In genomic region chr9:21152715-21153114, GRCm38 (mm10) we compare ENCODE assay signal across 8 mouse cellular contexts. TPM values are rescaled to one million over a fixed set of nuclear protein-coding genes. Genes with fewer than 3 reads are reported as not detected.
DNase-seq lines count a peak whose midpoint lies in the region; ATAC-seq and TF ChIP-seq lines count a peak whose summit lies in the region.

No protein-coding gene starts in this region.

- no peaks in the 10 kb centered on the region for H3K9me3 ChIP-seq in neural tube, embryonic 14.5 days (ENCODE audit: control insufficient read depth, low read length)

- peak; percentile 35 for DNase-seq in gastrocnemius, adult 2 months
- no peak for DNase-seq in gastrocnemius, adult 18-20 months (ENCODE audit: low spot score)
- peak; percentile 84 for DNase-seq in embryo, embryonic 10.5 days (ENCODE audit: low spot score)
- peak; percentile 64 to 74 for DNase-seq in heart, postnatal 10 days
- DNase-seq in layer of hippocampus, adult 18-20 months (ENCODE audit: low spot score in 2 of 2), result peak; percentile 66 to 80
- DNase-seq in lung, adult 2 months, result no peak

- ATAC-seq in neural tube, embryonic 14.5 days (ENCODE audit: low read depth), result no peak
- no peak for ATAC-seq in inflammation-experienced regulatory T-cells, adult 6 months

- WGBS in lung, adult 2 months, result 1% methylated on average over 11 of the region's 11 CpGs
- WGBS in neural tube, embryonic 14.5 days, result 5% methylated on average over 11 of the region's 11 CpGs

- peak overlapping the region; percentile 38; the same call in 1 of the 2 replicates for H3K4me2 ChIP-seq in neural tube, embryonic 14.5 days (ENCODE audit: low read depth, low read length)

- no peak for TF ChIP-seq POLR2A in lung, adult 2 months (IDR thresholded peaks at IDR 0.05; ENCODE audit: borderline replicate concordance, extremely low read depth, low read depth, low read length)

- no peak overlapping the region for H3K9ac ChIP-seq in neural tube, embryonic 14.5 days (replicated peaks; ENCODE audit: low read depth, low read length)

- no peaks in the 10 kb centered on the region for H3K27me3 ChIP-seq in neural tube, embryonic 14.5 days (ENCODE audit: control insufficient read depth, insufficient read depth, low read length)

- peak overlapping the region; percentile 63 for H3K4me3 ChIP-seq in gastrocnemius, adult 2 months
- no peak overlapping the region for H3K4me3 ChIP-seq in lung, adult 2 months (replicated peaks; ENCODE audit: extremely low read depth, low read depth, low read length)
- H3K4me3 ChIP-seq in neural tube, embryonic 14.5 days (ENCODE audit: low read depth, low read length), result no peak overlapping the region

- H3K36me3 ChIP-seq in neural tube, embryonic 14.5 days (ENCODE audit: control insufficient read depth, insufficient read depth, low read length), result no peaks in the 10 kb centered on the region

- peak; percentile 74 for TF ChIP-seq CTCF in gastrocnemius, adult 2 months (IDR thresholded peaks at IDR 0.05)
- TF ChIP-seq CTCF in lung, adult 2 months (IDR thresholded peaks at IDR 0.05; ENCODE audit: insufficient read depth, low read length), result peak; percentile 73

- H3K4me1 ChIP-seq in lung, adult 2 months (ENCODE audit: control insufficient read depth, insufficient read depth, low read length), result peaks cover 21% of the 10 kb centered on the region
- H3K4me1 ChIP-seq in neural tube, embryonic 14.5 days (ENCODE audit: control insufficient read depth, insufficient read depth, low read length), result peaks cover 16% of the 10 kb centered on the region

- intact Hi-C loops in gastrocnemius, adult 2 months (cut with DNase I), result loop anchor here (2.0 kb wide), 1 partner anchor 16 kb away; no protein-coding TSS in a partner anchor
- intact Hi-C loops in heart, postnatal 10 days (cut with DNase I), result loop anchor here (2.0 to 5.0 kb wide), 2 partner anchors 16 to 65 kb away; no protein-coding TSS in a partner anchor

- peak overlapping the region; percentile 62; the same call in 1 of the 2 replicates for H3K27ac ChIP-seq in gastrocnemius, adult 2 months
- H3K27ac ChIP-seq in neural tube, embryonic 14.5 days (ENCODE audit: low read depth, low read length), result no peak overlapping the region

RNA-seq across cellular contexts. Expression of gene Cdc37, which starts 2.9 kb away (rescaled TPM):
- 100 to 1,000 TPM; 116 to 139 TPM for total RNA-seq in gastrocnemius, adult 2 months (2021)
- 100 to 1,000 TPM; 128 to 140 TPM for total RNA-seq in gastrocnemius, adult 18-20 months (2021)
- total RNA-seq in heart, postnatal 10 days (2021), result 100 to 1,000 TPM; 167 to 169 TPM
- total RNA-seq in layer of hippocampus, adult 18-20 months (2021), result 100 to 1,000 TPM; 163 TPM
- 49.3 and 65.5 TPM in 2 replicates for polyA plus RNA-seq in lung, adult 2 months (2012; rRNA removed)
- polyA plus RNA-seq in neural tube, embryonic 14.5 days (2014; fragmentation: Nextera tagmentation; extraction: Ambion mirVana), result 190 and 219 TPM in 2 replicates
- polyA plus RNA-seq in inflammation-experienced regulatory T-cells, adult 6 months (2017; shearing (Covaris generic)), result 10 to 100 TPM; 84.2 to 97.0 (median 95.3) TPM

RNA-seq across cellular contexts. Expression of gene Pde4a, which starts 12.8 kb away (rescaled TPM):
- total RNA-seq in gastrocnemius, adult 2 months (2021), result 10 to 100 TPM; 39.0 to 66.8 TPM
- 10 to 100 TPM; 45.0 to 52.4 TPM for total RNA-seq in gastrocnemius, adult 18-20 months (2021)
- total RNA-seq in heart, postnatal 10 days (2021), result 10 to 100 TPM; 21.3 to 28.2 TPM
- 10 to 100 TPM; 83.4 to 86.6 TPM for total RNA-seq in layer of hippocampus, adult 18-20 months (2021)
- polyA plus RNA-seq in lung, adult 2 months (2012; rRNA removed), result 13.1 and 13.8 TPM in 2 replicates
- 27.5 and 35.3 TPM in 2 replicates for polyA plus RNA-seq in neural tube, embryonic 14.5 days (2014; fragmentation: Nextera tagmentation; extraction: Ambion mirVana)
- 1 to 10 TPM in 1 of 3 experiments, under 1 TPM in 2; 0.54 to 1.3 (median 0.82) TPM for polyA plus RNA-seq in inflammation-experienced regulatory T-cells, adult 6 months (2017; shearing (Covaris generic))

RNA-seq across cellular contexts. Expression of gene Tyk2, which starts 21.7 kb away (rescaled TPM):
- 1 to 10 TPM; 4.4 to 5.9 TPM for total RNA-seq in gastrocnemius, adult 2 months (2021)
- 1 to 10 TPM; 5.0 to 6.1 TPM for total RNA-seq in gastrocnemius, adult 18-20 months (2021)
- total RNA-seq in heart, postnatal 10 days (2021), result 1 to 10 TPM; 8.9 to 9.5 TPM
- total RNA-seq in layer of hippocampus, adult 18-20 months (2021), result 10 to 100 TPM; 13.5 to 15.3 TPM
- 33.7 and 34.3 TPM in 2 replicates for polyA plus RNA-seq in lung, adult 2 months (2012; rRNA removed)
- 7.9 and 10.2 TPM in 2 replicates for polyA plus RNA-seq in neural tube, embryonic 14.5 days (2014; fragmentation: Nextera tagmentation; extraction: Ambion mirVana)
- 10 to 100 TPM; 36.3 to 61.7 (median 57.7) TPM for polyA plus RNA-seq in inflammation-experienced regulatory T-cells, adult 6 months (2017; shearing (Covaris generic))

Comparison
In these comparisons a context has a peak if more than half of its experiments do, and no peak if none do; other contexts are left out.
1. DNase-seq: peak in gastrocnemius, adult 2 months (single experiment), embryo, embryonic 10.5 days (single experiment), heart, postnatal 10 days (2 of 2) and layer of hippocampus, adult 18-20 months (2 of 2); none in gastrocnemius, adult 18-20 months (single experiment) and lung, adult 2 months (single experiment).